Mouse (Mus musculus): ENCODE data around the gene Lrrc74a.

DNA sequence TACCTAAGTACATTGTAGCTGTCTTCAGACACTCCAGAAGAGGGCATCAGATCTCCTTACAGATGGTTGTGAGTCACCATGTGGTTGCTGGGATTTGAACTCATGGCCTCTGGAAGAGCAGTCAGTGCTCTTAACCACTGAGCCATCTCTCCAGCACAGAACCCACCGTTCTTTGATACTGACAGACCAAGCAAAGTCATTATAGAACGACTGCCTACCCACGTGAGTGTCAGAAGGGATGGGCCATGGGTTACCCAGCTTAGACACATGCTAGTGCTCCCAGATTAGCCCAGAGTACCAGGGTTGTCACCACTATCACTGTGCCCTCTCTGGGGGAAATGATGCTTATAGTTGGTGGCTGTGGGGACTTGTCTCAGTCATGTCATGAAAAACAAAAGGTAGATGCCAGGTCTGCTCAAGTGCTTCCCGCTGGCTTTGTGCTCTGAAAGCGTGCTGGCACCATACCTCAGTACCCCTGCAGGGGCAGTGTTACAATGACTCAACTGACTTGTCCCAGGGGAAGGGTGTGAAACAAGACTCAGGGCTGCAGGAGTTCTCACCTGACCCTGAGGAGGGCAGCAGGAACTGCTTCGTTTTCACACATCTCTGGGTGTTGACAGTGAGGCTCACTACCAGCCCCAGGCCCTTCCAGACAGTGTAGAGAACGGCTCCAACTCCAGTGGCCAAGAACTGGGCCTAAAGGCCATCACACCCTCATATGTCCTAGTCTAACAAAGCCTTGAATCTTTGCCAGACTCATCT is 61.1 kb downstream of the Lrrc74a start:
- TF ChIP-seq CTCF (IDR thresholded peaks at IDR 0.05; ENCODE audit: control insufficient read depth, insufficient read depth, insufficient replicate concordance, low read depth, low read length) (no peak), POLR2A (IDR thresholded peaks at IDR 0.05; ENCODE audit: control insufficient read depth, low read depth, low read length) (no peak)
